Mouse (Mus musculus): ENCODE measurements at regions not wholly inside any gene's neighbourhood (a gene's known extent, or its start where the extent isn't known, plus 50 kb on each side); places are given as distances from the start of the nearest gene placed in this dataset.
A peak's percentile ranks its signal among the peaks of the same experiment; 100 is the strongest.

- Histone ChIP-seq H3K4me1 (replicated peaks; ENCODE audit: control insufficient read depth, insufficient read depth, low read length) (no peaks in the 10 kb centered on the region), H3K9me3 (ENCODE audit: control insufficient read depth, low read length) (no peaks in the 10 kb centered on the region), H3K9ac (ENCODE audit: low read depth, low read length) (no peak overlapping the region), H3K4me3 (ENCODE audit: low read depth, low read length) (no peak overlapping the region), H3K27ac (ENCODE audit: low read depth, low read length) (no peak overlapping the region), H3K27me3 (replicated peaks; ENCODE audit: control insufficient read depth, insufficient read depth, low read length) (no peaks in the 10 kb centered on the region), H3K36me3 (ENCODE audit: control insufficient read depth, insufficient read depth, low read length) (no peaks in the 10 kb centered on the region), H3K4me2 (no peak overlapping the region)
- no peak for DNase-seq (ENCODE audit: low spot score)
- WGBS: 68% methylated on average over 6 of the region's 6 CpGs
- ATAC-seq (replicated peaks; ENCODE audit: low FRiP score): no peak
These were observed 147.7 kb upstream of the Azi2 start for GRCm38 (mm10) chr9:117892601-117893000.

DNA sequence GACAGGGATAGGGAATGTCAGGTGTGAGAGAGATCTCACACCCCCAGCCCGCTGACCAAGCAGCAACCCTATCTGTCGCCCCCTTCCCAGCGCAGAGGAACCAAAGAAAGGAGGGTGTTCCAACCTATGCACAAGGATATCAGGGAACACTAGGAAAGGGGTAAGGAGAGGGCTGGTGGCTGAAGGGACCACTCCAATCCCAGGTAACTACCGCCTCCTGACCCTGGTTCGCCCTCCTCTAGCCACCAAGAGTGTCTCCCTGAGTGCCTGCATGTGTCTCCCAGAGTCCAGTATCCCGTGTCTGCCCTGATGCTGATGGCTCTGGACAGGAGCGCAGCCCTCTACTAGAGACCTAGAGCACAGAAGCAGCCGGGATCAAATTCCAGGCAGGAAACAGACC lies 167.1 kb upstream of the Azi2 start:
- ATAC-seq (replicated peaks; ENCODE audit: low FRiP score): no peak
- 32% methylated on average over 8 of the region's 8 CpGs for WGBS
- Histone ChIP-seq H3K4me1 (replicated peaks; ENCODE audit: control insufficient read depth, insufficient read depth, low read length) (no peaks in the 10 kb centered on the region), H3K4me3 (ENCODE audit: low read depth, low read length) (peak overlapping the region; percentile 52; the same call in 1 of the 2 replicates), H3K9ac (ENCODE audit: low read depth, low read length) (no peak overlapping the region), H3K9me3 (ENCODE audit: control insufficient read depth, low read length) (no peaks in the 10 kb centered on the region), H3K27ac (ENCODE audit: low read depth, low read length) (no peak overlapping the region), H3K27me3 (replicated peaks; ENCODE audit: control insufficient read depth, insufficient read depth, low read length) (peaks cover 32% of the 10 kb centered on the region), H3K4me2 (peak overlapping the region; percentile 72), H3K36me3 (ENCODE audit: control insufficient read depth, insufficient read depth, low read length) (no peaks in the 10 kb centered on the region)
- no peak for DNase-seq (ENCODE audit: low spot score)

DNA sequence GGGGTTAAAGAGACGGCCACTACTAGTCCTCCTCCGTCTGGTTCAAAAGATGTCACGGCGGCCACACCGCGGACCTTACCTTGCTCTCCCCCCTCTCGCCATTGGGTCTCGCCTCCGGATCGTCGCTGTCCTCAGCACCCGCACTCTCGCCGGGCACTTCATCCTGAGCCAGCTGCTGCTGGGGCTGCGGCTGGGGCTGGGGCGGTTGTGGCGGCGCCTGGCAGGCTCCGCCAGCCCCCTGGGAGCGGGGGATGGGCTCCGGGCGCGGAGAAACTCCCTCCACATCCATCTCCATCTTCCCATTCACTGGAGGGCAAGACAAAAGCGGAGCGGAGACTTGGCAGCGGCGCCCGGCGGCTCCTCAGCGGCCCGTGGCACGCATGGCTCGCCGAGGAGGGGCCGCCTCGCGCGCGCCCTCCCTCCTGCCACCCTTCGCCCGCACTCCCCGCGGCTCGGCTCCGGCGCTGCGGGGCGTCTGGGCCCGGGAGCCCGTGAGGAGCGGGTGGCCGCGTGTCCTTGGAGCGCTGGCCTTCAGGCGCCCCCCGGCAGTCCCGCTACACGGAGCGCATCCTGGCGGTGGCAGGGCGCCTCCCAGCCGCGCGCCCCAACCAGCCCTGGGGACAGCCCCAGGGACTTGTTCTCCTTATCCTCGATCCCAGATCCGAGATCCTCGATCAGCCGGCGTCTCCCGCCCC lies 167.8 kb upstream of the Azi2 start:
- H3K4me2 ChIP-seq: peak overlapping the region; percentile 72
- peak overlapping the region; percentile 52 for H3K4me3 ChIP-seq (ENCODE audit: low read depth, low read length)
- no peak overlapping the region for H3K9ac ChIP-seq (ENCODE audit: low read depth, low read length)
- no peaks in the 10 kb centered on the region for H3K36me3 ChIP-seq (ENCODE audit: control insufficient read depth, insufficient read depth, low read length)
- ATAC-seq (replicated peaks; ENCODE audit: low FRiP score) (no peak; the same call in 1 of the 2 replicates), DNase-seq (ENCODE audit: low spot score) (peak; percentile 47)
- H3K4me1 ChIP-seq (replicated peaks; ENCODE audit: control insufficient read depth, insufficient read depth, low read length): no peaks in the 10 kb centered on the region
- peaks cover 32% of the 10 kb centered on the region for H3K27me3 ChIP-seq (replicated peaks; ENCODE audit: control insufficient read depth, insufficient read depth, low read length)
- no peak overlapping the region for H3K27ac ChIP-seq (ENCODE audit: low read depth, low read length)
- H3K9me3 ChIP-seq (ENCODE audit: control insufficient read depth, low read length): no peaks in the 10 kb centered on the region
- WGBS: 2% methylated on average over 56 of the region's 70 CpGs

- H3K4me1 ChIP-seq (replicated peaks; ENCODE audit: control insufficient read depth, insufficient read depth, low read length): no peaks in the 10 kb centered on the region
- WGBS: 3% methylated on average over 15 of the region's 15 CpGs
- DNase-seq (ENCODE audit: low spot score) (no peak), ATAC-seq (replicated peaks; ENCODE audit: low FRiP score) (no peak)
- peaks cover 32% of the 10 kb centered on the region for H3K27me3 ChIP-seq (replicated peaks; ENCODE audit: control insufficient read depth, insufficient read depth, low read length)
- H3K4me3 ChIP-seq (ENCODE audit: low read depth, low read length): peak overlapping the region; percentile 52
- H3K27ac ChIP-seq (ENCODE audit: low read depth, low read length): no peak overlapping the region
- peak overlapping the region; percentile 72 for H3K4me2 ChIP-seq
- H3K9me3 ChIP-seq (ENCODE audit: control insufficient read depth, low read length): no peaks in the 10 kb centered on the region
- no peaks in the 10 kb centered on the region for H3K36me3 ChIP-seq (ENCODE audit: control insufficient read depth, insufficient read depth, low read length)
- H3K9ac ChIP-seq (ENCODE audit: low read depth, low read length): no peak overlapping the region
These were observed 168.3 kb upstream of the Azi2 start for GRCm38 (mm10) chr9:117872021-117872386.

- Histone ChIP-seq H3K4me3 (ENCODE audit: low read depth, low read length) (no peak overlapping the region), H3K27ac (ENCODE audit: low read depth, low read length) (no peak overlapping the region), H3K4me2 (no peak overlapping the region), H3K9ac (ENCODE audit: low read depth, low read length) (no peak overlapping the region), H3K4me1 (replicated peaks; ENCODE audit: control insufficient read depth, insufficient read depth, low read length) (no peaks in the 10 kb centered on the region), H3K9me3 (ENCODE audit: control insufficient read depth, low read length) (no peaks in the 10 kb centered on the region), H3K36me3 (ENCODE audit: control insufficient read depth, insufficient read depth, low read length) (no peaks in the 10 kb centered on the region), H3K27me3 (replicated peaks; ENCODE audit: control insufficient read depth, insufficient read depth, low read length) (peaks cover 32% of the 10 kb centered on the region)
- WGBS: 75% methylated on average over 11 of the region's 11 CpGs
- DNase-seq (ENCODE audit: low spot score) (no peak), ATAC-seq (replicated peaks; ENCODE audit: low FRiP score) (no peak)
These were observed 169.7 kb upstream of the Azi2 start for GRCm38 (mm10) chr9:117870616-117871015.

GRCm38 (mm10) chr9:117863944-117864343 lies 176.4 kb upstream of the Azi2 start:
- H3K4me1 ChIP-seq (replicated peaks; ENCODE audit: control insufficient read depth, insufficient read depth, low read length): no peaks in the 10 kb centered on the region
- no peaks in the 10 kb centered on the region for H3K27me3 ChIP-seq (replicated peaks; ENCODE audit: control insufficient read depth, insufficient read depth, low read length)
- H3K4me2 ChIP-seq: no peak overlapping the region
- no peak overlapping the region for H3K27ac ChIP-seq (ENCODE audit: low read depth, low read length)
- H3K4me3 ChIP-seq (ENCODE audit: low read depth, low read length): no peak overlapping the region
- DNase-seq (ENCODE audit: low spot score) (no peak), ATAC-seq (replicated peaks; ENCODE audit: low FRiP score) (no peak)
- 87% methylated on average over 3 of the region's 3 CpGs for WGBS
- no peaks in the 10 kb centered on the region for H3K9me3 ChIP-seq (ENCODE audit: control insufficient read depth, low read length)
- no peak overlapping the region for H3K9ac ChIP-seq (ENCODE audit: low read depth, low read length)
- H3K36me3 ChIP-seq (ENCODE audit: control insufficient read depth, insufficient read depth, low read length): no peaks in the 10 kb centered on the region

DNA sequence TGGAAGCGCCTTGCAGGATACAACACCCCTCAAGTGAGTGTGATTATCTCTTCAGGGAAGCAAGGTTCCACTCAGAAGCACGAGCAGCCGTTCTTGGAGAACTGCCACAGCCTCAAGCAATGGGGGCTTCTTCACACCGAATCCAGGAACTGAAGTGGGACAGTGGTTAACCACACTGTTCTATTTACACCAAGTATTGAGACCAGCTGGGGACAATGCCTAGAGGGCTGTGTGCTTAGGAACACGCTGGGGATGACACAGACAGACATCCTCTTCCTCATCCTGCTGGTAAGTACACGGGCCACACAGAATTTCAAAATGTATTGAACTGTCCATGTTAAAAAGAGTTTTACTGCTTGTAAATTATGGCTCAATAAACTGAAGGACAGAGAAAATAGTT lies 177.0 kb upstream of the Azi2 start:
- no peaks in the 10 kb centered on the region for H3K27me3 ChIP-seq (replicated peaks; ENCODE audit: control insufficient read depth, insufficient read depth, low read length)
- ATAC-seq (replicated peaks; ENCODE audit: low FRiP score) (no peak), DNase-seq (ENCODE audit: low spot score) (no peak)
- no peaks in the 10 kb centered on the region for H3K9me3 ChIP-seq (ENCODE audit: control insufficient read depth, low read length)
- H3K4me3 ChIP-seq (ENCODE audit: low read depth, low read length): no peak overlapping the region
- no peak overlapping the region for H3K4me2 ChIP-seq
- H3K9ac ChIP-seq (ENCODE audit: low read depth, low read length): no peak overlapping the region
- no peak overlapping the region for H3K27ac ChIP-seq (ENCODE audit: low read depth, low read length)
- no peaks in the 10 kb centered on the region for H3K36me3 ChIP-seq (ENCODE audit: control insufficient read depth, insufficient read depth, low read length)
- H3K4me1 ChIP-seq (replicated peaks; ENCODE audit: control insufficient read depth, insufficient read depth, low read length): no peaks in the 10 kb centered on the region
- 50% methylated on average over 6 of the region's 6 CpGs for WGBS

- WGBS: 40% methylated on average over 16 of the region's 16 CpGs
- ATAC-seq (replicated peaks; ENCODE audit: low FRiP score) (peak; percentile 54; the same call in 1 of the 2 replicates), DNase-seq (ENCODE audit: low spot score) (no peak)
These were observed 180.7 kb upstream of the Azi2 start for GRCm38 (mm10) chr9:117859580-117860045.

DNA sequence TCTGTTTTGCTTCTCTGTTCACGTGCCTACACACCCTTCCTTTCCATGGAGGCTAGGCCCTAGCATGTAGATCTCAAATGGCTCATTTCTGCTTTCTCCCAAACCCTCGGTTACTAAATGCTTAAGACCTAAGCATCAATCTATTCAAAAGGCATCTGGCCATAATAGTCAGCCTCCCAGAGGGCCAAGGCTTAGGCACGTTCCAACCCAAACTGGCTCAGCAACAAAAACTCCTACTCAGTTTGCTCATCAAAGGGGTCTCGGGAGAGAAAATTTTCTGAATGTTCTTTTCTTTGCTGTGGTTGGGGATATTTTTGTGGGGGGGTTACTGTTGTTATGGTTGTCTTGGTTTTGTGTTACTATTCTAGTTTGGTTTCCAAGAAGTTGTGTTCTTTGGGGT lies 196.8 kb upstream of the Azi2 start:
- Histone ChIP-seq H3K36me3 (ENCODE audit: control insufficient read depth, insufficient read depth, low read length) (no peaks in the 10 kb centered on the region), H3K4me1 (replicated peaks; ENCODE audit: control insufficient read depth, insufficient read depth, low read length) (no peaks in the 10 kb centered on the region), H3K27ac (ENCODE audit: low read depth, low read length) (no peak overlapping the region), H3K9me3 (ENCODE audit: control insufficient read depth, low read length) (no peaks in the 10 kb centered on the region), H3K4me2 (no peak overlapping the region), H3K9ac (ENCODE audit: low read depth, low read length) (no peak overlapping the region), H3K4me3 (ENCODE audit: low read depth, low read length) (no peak overlapping the region), H3K27me3 (replicated peaks; ENCODE audit: control insufficient read depth, insufficient read depth, low read length) (no peaks in the 10 kb centered on the region)
- 75% methylated on average over 4 of the region's 4 CpGs for WGBS
- ATAC-seq (replicated peaks; ENCODE audit: low FRiP score) (no peak), DNase-seq (ENCODE audit: low spot score) (no peak)

More at GRCm38 (mm10) chr9:117859580-117860045, 180.7 kb upstream of the Azi2 start:
- no peaks in the 10 kb centered on the region for H3K36me3 ChIP-seq (ENCODE audit: control insufficient read depth, insufficient read depth, low read length)
- no peak overlapping the region for H3K4me2 ChIP-seq
- no peaks in the 10 kb centered on the region for H3K27me3 ChIP-seq (replicated peaks; ENCODE audit: control insufficient read depth, insufficient read depth, low read length)
- H3K4me3 ChIP-seq (ENCODE audit: low read depth, low read length): no peak overlapping the region
- no peak overlapping the region; the same call in 1 of the 2 replicates for H3K27ac ChIP-seq (ENCODE audit: low read depth, low read length)
- H3K9ac ChIP-seq (ENCODE audit: low read depth, low read length): no peak overlapping the region
- H3K9me3 ChIP-seq (ENCODE audit: control insufficient read depth, low read length): no peaks in the 10 kb centered on the region
- H3K4me1 ChIP-seq (replicated peaks; ENCODE audit: control insufficient read depth, insufficient read depth, low read length): no peaks in the 10 kb centered on the region
